Mouse (Mus musculus) forebrain, embryonic 10.5 days (tissue): ENCODE data around the gene Pck1. TPM values are rescaled to one million over a fixed set of nuclear protein-coding genes. Genes with fewer than 3 reads are reported as not detected.
A peak's percentile ranks its signal among the peaks of the same experiment; 100 is the strongest.

Source experiments
- DNase-seq: peaks from one replicate; pipeline ENCODE4 v3.0.0-alpha.2; 2017; ENCODE audit warnings: low spot score; ENCODE audit errors: extremely low spot score
- H3K27ac ChIP-seq: fragments of 300-500 bp; sonication (generic); 2 replicates; pipeline ENCODE4 v1.5.1; 2016; ENCODE audit warnings: mild to moderate bottlenecking
- H3K27me3 ChIP-seq: fragments of 300-500 bp; sonication (generic); 2 replicates; pipeline ENCODE4 v1.6.1; 2016; ENCODE audit warnings: mild to moderate bottlenecking; ENCODE audit not compliant: poor library complexity, severe bottlenecking
- H3K36me3 ChIP-seq: fragments of 300-500 bp; sonication (generic); replicated peaks from 2 replicates; pipeline ENCODE4 v1.6.1; 2016; ENCODE audit warnings: mild to moderate bottlenecking, moderate library complexity
- H3K4me1 ChIP-seq: fragments of 300-500 bp; sonication (generic); 2 replicates; pipeline ENCODE4 v1.6.1; 2016
- H3K4me3 ChIP-seq: fragments of 300-500 bp; sonication (generic); 2 replicates; pipeline ENCODE4 v1.5.1; 2016; ENCODE audit warnings: mild to moderate bottlenecking, moderate library complexity
- H3K9me3 ChIP-seq: fragments of 300-500 bp; sonication (generic); 2 replicates; pipeline ENCODE4 v1.6.1; 2016; ENCODE audit warnings: mild to moderate bottlenecking, moderate library complexity
- WGBS: fragments of 180-500 bp; shearing (Covaris S2); methylation state at CpG from one replicate; pipeline ENCODE4 v1.1.7; 2016; 5-methylcytosine and 5-hydroxymethylcytosine counted together
- polyA plus RNA-seq: library from polyadenylated mRNA; unstranded; fragments of >200 nt; fragmentation: Nextera tagmentation; extraction: Ambion mirVana; gene quantifications from 2 replicates; pipeline ENCODE4 v1.2.1, GENCODE M21; 2016

The Pck1 gene
- polyA plus RNA-seq, 1 experiment from 2014 or later = not detected

DNA sequence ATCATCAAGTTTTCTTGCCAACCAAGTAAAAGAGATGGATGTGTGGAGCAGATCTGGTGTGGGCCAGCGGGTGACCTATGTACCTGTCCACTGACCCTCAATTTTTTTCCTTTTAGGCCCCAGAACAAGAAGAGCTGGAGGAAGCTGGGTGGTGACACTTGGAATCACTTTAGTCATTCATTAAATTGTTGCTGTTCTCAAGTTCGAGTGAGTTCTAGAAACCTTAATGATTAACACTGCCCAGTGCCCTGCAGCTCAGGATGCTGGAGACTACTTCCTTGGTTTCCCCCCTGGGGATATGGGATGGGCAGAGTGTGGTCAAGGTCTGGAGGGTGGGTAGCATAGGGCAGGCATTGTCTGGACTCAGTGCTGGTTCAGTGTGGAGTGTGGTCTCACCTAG is 23.7 kb upstream of the Pck1 start:
- WGBS = 79% methylated on average over 2 of the region's 2 CpGs
- H3K27me3 ChIP-seq = no peaks in the 10 kb centered on the region
- DNase-seq = no peak
- no peaks in the 10 kb centered on the region for H3K4me1 ChIP-seq
- no peak overlapping the region for H3K27ac ChIP-seq
- H3K36me3 ChIP-seq = no peaks in the 10 kb centered on the region
- no peak overlapping the region for H3K4me3 ChIP-seq
- no peaks in the 10 kb centered on the region; the same call in 1 of the 2 replicates for H3K9me3 ChIP-seq

DNA sequence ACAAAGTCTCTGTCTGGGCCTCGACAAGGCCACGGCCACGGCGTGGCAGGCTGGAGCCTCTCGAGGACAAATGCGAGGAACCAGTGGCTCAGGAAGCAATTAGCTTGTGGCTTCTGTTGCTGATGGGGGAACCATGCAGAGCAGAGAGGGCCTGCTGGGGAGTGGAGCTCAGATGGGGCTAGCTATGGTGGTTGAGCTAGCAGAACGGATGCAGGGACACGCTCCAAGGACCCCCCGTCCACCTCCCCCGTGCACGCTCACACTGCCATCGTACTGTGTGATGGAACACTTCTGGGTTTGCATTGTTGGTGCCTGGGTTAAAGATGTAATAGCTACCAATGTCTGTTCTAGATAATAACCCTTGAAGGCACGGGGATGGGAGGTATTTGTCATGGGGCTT is 20.6 kb upstream of the Pck1 start:
- Histone ChIP-seq H3K27me3 (no peaks in the 10 kb centered on the region), H3K27ac (no peak overlapping the region), H3K36me3 (no peaks in the 10 kb centered on the region), H3K9me3 (no peaks in the 10 kb centered on the region; the same call in 1 of the 2 replicates), H3K4me1 (no peaks in the 10 kb centered on the region), H3K4me3 (no peak overlapping the region)
- WGBS = 91% methylated on average over 13 of the region's 13 CpGs
- no peak for DNase-seq

DNA sequence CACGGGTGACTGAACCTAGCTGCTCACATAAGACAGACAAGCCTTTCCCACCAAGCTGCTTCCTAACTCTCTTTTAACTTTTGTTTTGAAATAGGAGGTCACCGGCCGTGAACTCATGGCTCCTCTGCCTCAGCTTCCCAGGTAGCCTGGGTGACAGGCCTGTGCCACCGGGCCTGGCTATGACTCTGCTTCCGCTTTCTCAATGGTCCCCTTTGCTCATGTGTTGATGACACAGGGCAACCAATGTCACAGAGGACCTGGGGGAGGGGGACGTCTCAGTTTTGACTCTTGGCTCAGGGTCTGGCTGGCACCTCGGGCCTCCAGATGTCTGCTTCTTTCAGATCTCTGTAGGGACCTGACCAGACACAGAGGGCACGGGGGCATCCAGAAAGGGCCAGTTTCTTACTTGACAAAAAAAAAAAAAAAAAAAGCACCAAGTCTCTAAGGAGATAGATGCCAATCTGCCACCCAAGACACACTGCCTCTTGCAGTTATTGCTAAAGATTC is 20.0 kb upstream of the Pck1 start:
- no peaks in the 10 kb centered on the region for H3K4me1 ChIP-seq
- 87% methylated on average over 8 of the region's 8 CpGs for WGBS

DNA sequence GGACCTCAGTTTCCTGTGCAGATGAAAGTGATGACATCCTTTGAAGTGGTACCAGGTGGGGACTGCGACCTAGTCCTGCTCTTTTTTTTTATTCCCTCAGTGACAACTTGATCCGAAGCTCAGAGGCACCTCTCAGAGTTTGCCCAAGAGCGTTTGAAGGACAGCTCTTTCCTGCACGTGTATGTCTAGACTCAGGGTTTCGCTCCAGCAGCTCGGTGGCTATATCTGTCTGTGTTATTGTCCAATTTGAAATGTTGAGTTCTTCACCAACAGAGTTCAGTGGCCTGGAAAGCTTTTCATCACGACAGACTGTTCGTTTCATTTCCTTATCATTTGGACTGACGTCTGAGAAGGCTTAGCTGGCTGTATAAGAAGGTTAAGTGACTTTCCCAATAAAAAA is 18.2 kb upstream of the Pck1 start:
- no peak for DNase-seq
- no peak overlapping the region for H3K4me3 ChIP-seq
- H3K36me3 ChIP-seq = no peaks in the 10 kb centered on the region
- no peaks in the 10 kb centered on the region for H3K9me3 ChIP-seq
- no peaks in the 10 kb centered on the region for H3K27me3 ChIP-seq
- 86% methylated on average over 9 of the region's 9 CpGs for WGBS
- peaks cover 15% of the 10 kb centered on the region for H3K4me1 ChIP-seq
- no peak overlapping the region for H3K27ac ChIP-seq

More for the DNA sequence above, 20.0 kb upstream of the Pck1 start:
- no peak overlapping the region for H3K27ac ChIP-seq
- H3K9me3 ChIP-seq = no peaks in the 10 kb centered on the region
- no peaks in the 10 kb centered on the region for H3K27me3 ChIP-seq
- DNase-seq = no peak
- H3K4me3 ChIP-seq = no peak overlapping the region
- no peaks in the 10 kb centered on the region for H3K36me3 ChIP-seq

GRCm38 (mm10) chr2:173138323-173139239 is 14.3 kb upstream of the Pck1 start:
- H3K9me3 ChIP-seq = no peaks in the 10 kb centered on the region
- WGBS = 64% methylated on average over 15 of the region's 15 CpGs
- H3K4me1 ChIP-seq = peaks cover 25% of the 10 kb centered on the region
- no peak for DNase-seq
- no peaks in the 10 kb centered on the region for H3K27me3 ChIP-seq
- no peak overlapping the region for H3K4me3 ChIP-seq
- H3K27ac ChIP-seq = 0 out of 2 replicates have a peak overlapping the region, but pooled peaks have one; percentile 11
- H3K36me3 ChIP-seq = no peaks in the 10 kb centered on the region

DNA sequence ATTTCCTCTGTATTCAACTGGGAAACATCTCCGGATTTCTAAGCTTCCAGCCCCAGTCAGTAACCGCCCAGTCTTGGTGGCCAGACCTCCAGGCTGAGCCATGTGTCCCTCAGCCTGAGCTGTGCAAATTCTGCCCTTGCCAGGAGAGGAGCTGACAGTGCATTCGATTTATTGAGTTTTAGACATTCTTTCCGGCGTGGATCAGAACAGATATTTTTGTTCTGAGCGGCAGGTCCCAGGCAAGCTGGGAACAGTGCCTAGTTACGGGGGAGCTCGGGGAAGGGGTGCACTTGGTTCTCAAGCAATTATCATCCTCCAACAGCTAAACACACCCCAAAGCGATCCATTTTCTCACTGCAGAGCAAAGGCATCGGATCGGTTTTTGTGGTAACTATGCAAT is 9.2 kb upstream of the Pck1 start:
- no peak for DNase-seq
- WGBS = 91% methylated on average over 11 of the region's 11 CpGs
- peaks cover 21% of the 10 kb centered on the region for H3K4me1 ChIP-seq
- no peak overlapping the region for H3K27ac ChIP-seq
- no peak overlapping the region for H3K4me3 ChIP-seq
- no peaks in the 10 kb centered on the region for H3K9me3 ChIP-seq
- no peaks in the 10 kb centered on the region for H3K27me3 ChIP-seq
- H3K36me3 ChIP-seq = no peaks in the 10 kb centered on the region

DNA sequence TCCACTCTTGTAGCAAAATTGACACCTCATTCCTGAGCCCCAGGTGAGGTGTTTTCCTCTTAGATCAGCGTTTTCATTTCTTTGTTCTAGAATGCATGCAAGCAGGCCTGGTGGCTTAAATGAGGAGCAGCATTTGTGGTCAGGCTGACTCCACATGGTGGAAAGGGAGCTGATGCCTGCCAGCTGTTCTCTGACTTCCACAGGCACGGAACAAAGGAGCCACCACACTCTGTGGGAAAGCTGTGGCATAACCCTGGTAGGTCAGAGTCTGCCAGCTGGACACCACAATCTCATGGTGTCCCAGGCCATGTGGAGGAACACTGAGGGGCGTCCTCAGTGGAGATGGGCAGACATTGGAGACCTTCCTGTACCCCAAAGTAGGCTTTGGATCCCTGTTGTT is 7.0 kb upstream of the Pck1 start:
- 0 out of 2 replicates have a peak, but pooled peaks cover under 1% of the 10 kb centered on the region for H3K4me1 ChIP-seq
- no peak overlapping the region for H3K27ac ChIP-seq
- H3K27me3 ChIP-seq = no peaks in the 10 kb centered on the region
- H3K36me3 ChIP-seq = no peaks in the 10 kb centered on the region
- 79% methylated on average over 3 of the region's 3 CpGs for WGBS
- no peaks in the 10 kb centered on the region for H3K9me3 ChIP-seq
- no peak for DNase-seq
- no peak overlapping the region for H3K4me3 ChIP-seq

DNA sequence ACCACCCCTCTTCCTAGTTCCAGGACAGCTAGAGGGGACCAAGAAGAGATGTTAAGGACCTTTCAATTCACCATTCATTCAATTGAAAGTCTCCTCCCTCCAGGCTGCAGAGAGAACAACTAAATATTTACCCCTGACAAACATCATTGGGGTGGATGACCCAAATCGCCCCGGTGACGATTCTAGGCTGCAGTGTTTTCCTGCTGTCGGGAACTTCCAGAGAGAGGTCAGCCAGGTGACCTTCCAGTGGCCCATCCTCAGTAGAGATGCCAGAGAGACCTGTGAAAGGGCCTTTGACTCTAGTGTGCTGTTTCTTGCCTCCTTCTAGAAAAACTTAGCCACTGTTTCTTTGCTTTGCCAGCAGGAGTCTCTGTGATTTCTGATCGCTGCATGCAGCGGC is 6.1 kb upstream of the Pck1 start:
- WGBS = 84% methylated on average over 6 of the region's 6 CpGs
- H3K9me3 ChIP-seq = no peaks in the 10 kb centered on the region
- no peak for DNase-seq
- no peaks in the 10 kb centered on the region for H3K27me3 ChIP-seq
- no peaks in the 10 kb centered on the region for H3K4me1 ChIP-seq
- H3K36me3 ChIP-seq = no peaks in the 10 kb centered on the region
- H3K27ac ChIP-seq = no peak overlapping the region
- no peak overlapping the region for H3K4me3 ChIP-seq

GRCm38 (mm10) chr2:173148001-173148400 is 4.8 kb upstream of the Pck1 start:
- no peak overlapping the region for H3K4me3 ChIP-seq
- no peaks in the 10 kb centered on the region for H3K4me1 ChIP-seq
- H3K27ac ChIP-seq = no peak overlapping the region
- no peaks in the 10 kb centered on the region for H3K27me3 ChIP-seq
- no peaks in the 10 kb centered on the region for H3K9me3 ChIP-seq
- no peaks in the 10 kb centered on the region for H3K36me3 ChIP-seq
- 91% methylated on average over 5 of the region's 5 CpGs for WGBS
- no peak for DNase-seq

GRCm38 (mm10) chr2:173151352-173151751 is 1.5 kb upstream of the Pck1 start:
- no peak for DNase-seq
- Histone ChIP-seq H3K36me3 (no peaks in the 10 kb centered on the region), H3K27ac (no peak overlapping the region), H3K27me3 (no peaks in the 10 kb centered on the region), H3K9me3 (no peaks in the 10 kb centered on the region), H3K4me1 (no peaks in the 10 kb centered on the region), H3K4me3 (no peak overlapping the region)
- WGBS = 88% methylated on average over 5 of the region's 5 CpGs

GRCm38 (mm10) chr2:173151784-173152284 is 1.0 kb upstream of the Pck1 start:
- 87% methylated on average over 7 of the region's 7 CpGs for WGBS

DNA sequence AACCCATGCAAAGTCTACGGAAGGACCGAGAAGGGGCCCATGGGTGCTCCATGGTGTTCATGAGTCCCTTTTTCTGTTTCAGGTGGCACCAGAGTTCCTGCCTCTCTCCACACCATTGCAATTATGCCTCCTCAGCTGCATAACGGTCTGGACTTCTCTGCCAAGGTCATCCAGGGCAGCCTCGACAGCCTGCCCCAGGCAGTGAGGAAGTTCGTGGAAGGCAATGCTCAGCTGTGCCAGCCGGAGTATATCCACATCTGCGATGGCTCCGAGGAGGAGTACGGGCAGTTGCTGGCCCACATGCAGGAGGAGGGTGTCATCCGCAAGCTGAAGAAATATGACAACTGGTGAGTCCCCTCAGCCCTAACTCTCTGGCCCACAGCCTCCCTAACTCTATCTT is 418 bp downstream of the Pck1 start:
- Histone ChIP-seq H3K4me3 (no peak overlapping the region), H3K4me1 (no peaks in the 10 kb centered on the region), H3K27me3 (no peaks in the 10 kb centered on the region), H3K36me3 (no peaks in the 10 kb centered on the region), H3K27ac (no peak overlapping the region), H3K9me3 (no peaks in the 10 kb centered on the region)
- DNase-seq = no peak
- 92% methylated on average over 10 of the region's 10 CpGs for WGBS

More at GRCm38 (mm10) chr2:173151784-173152284, 1.0 kb upstream of the Pck1 start:
- Histone ChIP-seq H3K27ac (no peak overlapping the region), H3K36me3 (no peaks in the 10 kb centered on the region), H3K27me3 (no peaks in the 10 kb centered on the region), H3K4me1 (no peaks in the 10 kb centered on the region), H3K4me3 (no peak overlapping the region), H3K9me3 (no peaks in the 10 kb centered on the region)
- DNase-seq = no peak

DNA sequence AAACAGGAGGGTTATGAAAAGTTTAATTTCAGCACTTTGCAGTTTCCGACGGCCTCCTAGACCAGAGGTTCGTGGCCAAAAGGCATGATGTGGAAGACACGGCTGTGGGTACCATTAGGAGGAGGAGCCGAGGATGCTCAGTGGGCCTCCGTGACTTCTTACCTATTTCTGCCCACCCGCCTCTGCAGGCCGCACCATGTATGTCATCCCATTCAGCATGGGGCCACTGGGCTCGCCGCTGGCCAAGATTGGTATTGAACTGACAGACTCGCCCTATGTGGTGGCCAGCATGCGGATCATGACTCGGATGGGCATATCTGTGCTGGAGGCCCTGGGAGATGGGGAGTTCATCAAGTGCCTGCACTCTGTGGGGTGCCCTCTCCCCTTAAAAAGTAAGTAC is 1.7 kb downstream of the Pck1 start:
- WGBS = 94% methylated on average over 13 of the region's 13 CpGs
- no peak for DNase-seq
- Histone ChIP-seq H3K27ac (no peak overlapping the region), H3K9me3 (no peaks in the 10 kb centered on the region), H3K4me1 (peaks cover 4% of the 10 kb centered on the region), H3K36me3 (no peaks in the 10 kb centered on the region), H3K27me3 (no peaks in the 10 kb centered on the region), H3K4me3 (no peak overlapping the region)
